Mouse (Mus musculus) lung, postnatal 4 days (tissue): ENCODE measurements at regions not wholly inside any gene's neighbourhood (a gene's known extent, or its start where the extent isn't known, plus 50 kb on each side); places are given as distances from the start of the nearest gene placed in this dataset.

Experiments used
- DNase-seq, 2 experiments: peaks; one replicate each; pipeline ENCODE4 v3.0.0; 2021

GRCm38 (mm10) chr10:43721356-43721755 is 143.3 kb downstream of the Cd24a start:
- no peak for DNase-seq

- DNase-seq, result no peak
These were observed 144.1 kb downstream of the Cd24a start for GRCm38 (mm10) chr10:43722164-43722563.

- peak; percentile 58 to 68 for DNase-seq
These were observed 144.9 kb downstream of the Cd24a start for GRCm38 (mm10) chr10:43722711-43723614.

GRCm38 (mm10) chr10:43723615-43723937 is 145.5 kb downstream of the Cd24a start:
- no peak for DNase-seq

GRCm38 (mm10) chr10:43727746-43728145 is 149.7 kb downstream of the Cd24a start:
- DNase-seq, result no peak

GRCm38 (mm10) chr10:43729184-43729583 is 151.1 kb downstream of the Cd24a start:
- no peak for DNase-seq

- DNase-seq, result no peak
These were observed 155.7 kb downstream of the Cd24a start for GRCm38 (mm10) chr10:43733618-43734415.

- DNase-seq, result no peak
These were observed 161.1 kb downstream of the Cd24a start for GRCm38 (mm10) chr10:43739181-43739580.

- no peak for DNase-seq
These were observed 161.6 kb downstream of the Cd24a start for GRCm38 (mm10) chr10:43739718-43740117.

- DNase-seq, result peak; percentile 38 to 39
These were observed 161.2 kb downstream of the Qrsl1 start for GRCm38 (mm10) chr10:43740204-43740865.

- DNase-seq, result no peak
These were observed 160.0 kb downstream of the Qrsl1 start for GRCm38 (mm10) chr10:43741361-43742084.

- DNase-seq, result no peak
These were observed 159.2 kb downstream of the Qrsl1 start for GRCm38 (mm10) chr10:43742085-43743054.

GRCm38 (mm10) chr10:43743188-43744120 is 158.1 kb downstream of the Qrsl1 start:
- DNase-seq, result no peak

- no peak for DNase-seq
These were observed 155.5 kb downstream of the Qrsl1 start for GRCm38 (mm10) chr10:43745931-43746630.

GRCm38 (mm10) chr10:43746631-43747001 is 154.9 kb downstream of the Qrsl1 start:
- DNase-seq, result no peak

- DNase-seq, result no peak
These were observed 154.0 kb downstream of the Qrsl1 start for GRCm38 (mm10) chr10:43747541-43747940.

- DNase-seq, result no peak
These were observed 153.2 kb downstream of the Qrsl1 start for GRCm38 (mm10) chr10:43748300-43748699.

GRCm38 (mm10) chr10:43749496-43750110 is 151.9 kb downstream of the Qrsl1 start:
- DNase-seq, result no peak

- no peak for DNase-seq
These were observed 151.1 kb downstream of the Qrsl1 start for GRCm38 (mm10) chr10:43750401-43750800.
